Mouse (Mus musculus): ENCODE data around the gene P2rx5. TPM values are rescaled to one million over a fixed set of nuclear protein-coding genes. Genes with fewer than 3 reads are reported as not detected.

P2rx5 gene
- polyA plus RNA-seq, 1 experiment: not detected

- Histone ChIP-seq H3K27ac (ENCODE audit: insufficient read depth, low read depth, low read length) (no peak within 1 kb of the TSS), H3K4me3 (ENCODE audit: insufficient read depth, low read depth, low read length) (peak within 1 kb of the TSS; percentile 85), H3K4me1 (ENCODE audit: control insufficient read depth, insufficient read depth, low read length) (peaks cover 10% of the 10 kb centered on the region)
- WGBS: under 1% methylated on average over 83 of the region's 84 CpGs
- TF ChIP-seq POLR2A (IDR thresholded peaks at IDR 0.05; ENCODE audit: insufficient read depth, low read depth, low read length) (no peak), CTCF (IDR thresholded peaks at IDR 0.05; ENCODE audit: insufficient read depth, low read depth, low read length) (peak; percentile 99)
Measured at GRCm38 (mm10) chr11:73137591-73138501, 22.4 kb upstream of the P2rx5 start, which contains the start of gene Haspin. Gene Haspin (minus strand): TSS chr11:73138294.

- 93% methylated on average over 1 of the region's 1 CpGs for WGBS
- no peak for TF ChIP-seq CTCF (IDR thresholded peaks at IDR 0.05; ENCODE audit: insufficient read depth, low read depth, low read length)
- Histone ChIP-seq H3K27ac (ENCODE audit: insufficient read depth, low read depth, low read length) (no peak overlapping the region), H3K4me1 (ENCODE audit: control insufficient read depth, insufficient read depth, low read length) (no peaks in the 10 kb centered on the region), H3K4me3 (ENCODE audit: insufficient read depth, low read depth, low read length) (no peak overlapping the region)
Measured at GRCm38 (mm10) chr11:73144261-73144681, 15.9 kb upstream of the P2rx5 start.

- WGBS: 50% methylated on average over 11 of the region's 11 CpGs
- TF ChIP-seq CTCF (IDR thresholded peaks at IDR 0.05; ENCODE audit: insufficient read depth, low read depth, low read length): no peak
- no peak for TF ChIP-seq POLR2A (IDR thresholded peaks at IDR 0.05; ENCODE audit: insufficient read depth, low read depth, low read length)
- H3K4me3 ChIP-seq (ENCODE audit: insufficient read depth, low read depth, low read length): no peak overlapping the region
- H3K4me1 ChIP-seq (ENCODE audit: control insufficient read depth, insufficient read depth, low read length): no peaks in the 10 kb centered on the region
- H3K27ac ChIP-seq (ENCODE audit: insufficient read depth, low read depth, low read length): no peak overlapping the region
Measured at GRCm38 (mm10) chr11:73146026-73146974, 13.9 kb upstream of the P2rx5 start.

- TF ChIP-seq CTCF (IDR thresholded peaks at IDR 0.05; ENCODE audit: insufficient read depth, low read depth, low read length): no peak
- Histone ChIP-seq H3K4me1 (ENCODE audit: control insufficient read depth, insufficient read depth, low read length) (no peaks in the 10 kb centered on the region), H3K27ac (ENCODE audit: insufficient read depth, low read depth, low read length) (no peak overlapping the region), H3K4me3 (ENCODE audit: insufficient read depth, low read depth, low read length) (no peak overlapping the region)
- WGBS: 58% methylated on average over 7 of the region's 7 CpGs
Measured at GRCm38 (mm10) chr11:73146975-73147365, 13.3 kb upstream of the P2rx5 start.

GRCm38 (mm10) chr11:73148209-73148608 lies 12.0 kb upstream of the P2rx5 start:
- TF ChIP-seq CTCF (IDR thresholded peaks at IDR 0.05; ENCODE audit: insufficient read depth, low read depth, low read length) (no peak), POLR2A (IDR thresholded peaks at IDR 0.05; ENCODE audit: insufficient read depth, low read depth, low read length) (no peak)
- 72% methylated on average over 9 of the region's 9 CpGs for WGBS
- Histone ChIP-seq H3K4me1 (ENCODE audit: control insufficient read depth, insufficient read depth, low read length) (no peaks in the 10 kb centered on the region), H3K27ac (ENCODE audit: insufficient read depth, low read depth, low read length) (no peak overlapping the region), H3K4me3 (ENCODE audit: insufficient read depth, low read depth, low read length) (no peak overlapping the region)

GRCm38 (mm10) chr11:73155071-73155470 lies 5.2 kb upstream of the P2rx5 start:
- no peak overlapping the region for H3K4me3 ChIP-seq (ENCODE audit: insufficient read depth, low read depth, low read length)
- H3K4me1 ChIP-seq (ENCODE audit: control insufficient read depth, insufficient read depth, low read length): peaks cover 1% of the 10 kb centered on the region; the same call in 1 of the 2 replicates
- no peak for TF ChIP-seq POLR2A (IDR thresholded peaks at IDR 0.05; ENCODE audit: insufficient read depth, low read depth, low read length)
- TF ChIP-seq CTCF (IDR thresholded peaks at IDR 0.05; ENCODE audit: insufficient read depth, low read depth, low read length): no peak
- no peak overlapping the region for H3K27ac ChIP-seq (ENCODE audit: insufficient read depth, low read depth, low read length)
- 33% methylated on average over 6 of the region's 6 CpGs for WGBS

GRCm38 (mm10) chr11:73160811-73161200 lies 585 bp downstream of the P2rx5 start:
- H3K4me1 ChIP-seq (ENCODE audit: control insufficient read depth, insufficient read depth, low read length): peaks cover 12% of the 10 kb centered on the region
- H3K4me3 ChIP-seq (ENCODE audit: insufficient read depth, low read depth, low read length): peak overlapping the region; percentile 38; the same call in 1 of the 2 replicates
- TF ChIP-seq CTCF (IDR thresholded peaks at IDR 0.05; ENCODE audit: insufficient read depth, low read depth, low read length) (no peak), POLR2A (IDR thresholded peaks at IDR 0.05; ENCODE audit: insufficient read depth, low read depth, low read length) (no peak)
- H3K27ac ChIP-seq (ENCODE audit: insufficient read depth, low read depth, low read length): no peak overlapping the region
- 34% methylated on average over 6 of the region's 6 CpGs for WGBS

- Histone ChIP-seq H3K4me3 (ENCODE audit: insufficient read depth, low read depth, low read length) (no peak overlapping the region), H3K4me1 (ENCODE audit: control insufficient read depth, insufficient read depth, low read length) (peaks cover 12% of the 10 kb centered on the region), H3K27ac (ENCODE audit: insufficient read depth, low read depth, low read length) (no peak overlapping the region)
- 90% methylated on average over 4 of the region's 4 CpGs for WGBS
- no peak for TF ChIP-seq POLR2A (IDR thresholded peaks at IDR 0.05; ENCODE audit: insufficient read depth, low read depth, low read length)
- no peak for TF ChIP-seq CTCF (IDR thresholded peaks at IDR 0.05; ENCODE audit: insufficient read depth, low read depth, low read length)
Measured at GRCm38 (mm10) chr11:73161616-73162015, 1.4 kb downstream of the P2rx5 start.

- Histone ChIP-seq H3K4me1 (ENCODE audit: control insufficient read depth, insufficient read depth, low read length) (peaks cover 16% of the 10 kb centered on the region), H3K4me3 (ENCODE audit: insufficient read depth, low read depth, low read length) (no peak overlapping the region), H3K27ac (ENCODE audit: insufficient read depth, low read depth, low read length) (no peak overlapping the region)
- TF ChIP-seq POLR2A (IDR thresholded peaks at IDR 0.05; ENCODE audit: insufficient read depth, low read depth, low read length) (no peak), CTCF (IDR thresholded peaks at IDR 0.05; ENCODE audit: insufficient read depth, low read depth, low read length) (no peak)
- WGBS: 80% methylated on average over 5 of the region's 5 CpGs
Measured at GRCm38 (mm10) chr11:73162284-73162683, 2.1 kb downstream of the P2rx5 start.
